Mouse (Mus musculus) right cerebral cortex, postnatal 25 days (tissue): Measurements from ENCODE around the gene Aff1.

Experiments
- DNase-seq: peaks from one replicate; pipeline ENCODE4 v3.0.0; 2022

The Aff1 gene

DNA sequence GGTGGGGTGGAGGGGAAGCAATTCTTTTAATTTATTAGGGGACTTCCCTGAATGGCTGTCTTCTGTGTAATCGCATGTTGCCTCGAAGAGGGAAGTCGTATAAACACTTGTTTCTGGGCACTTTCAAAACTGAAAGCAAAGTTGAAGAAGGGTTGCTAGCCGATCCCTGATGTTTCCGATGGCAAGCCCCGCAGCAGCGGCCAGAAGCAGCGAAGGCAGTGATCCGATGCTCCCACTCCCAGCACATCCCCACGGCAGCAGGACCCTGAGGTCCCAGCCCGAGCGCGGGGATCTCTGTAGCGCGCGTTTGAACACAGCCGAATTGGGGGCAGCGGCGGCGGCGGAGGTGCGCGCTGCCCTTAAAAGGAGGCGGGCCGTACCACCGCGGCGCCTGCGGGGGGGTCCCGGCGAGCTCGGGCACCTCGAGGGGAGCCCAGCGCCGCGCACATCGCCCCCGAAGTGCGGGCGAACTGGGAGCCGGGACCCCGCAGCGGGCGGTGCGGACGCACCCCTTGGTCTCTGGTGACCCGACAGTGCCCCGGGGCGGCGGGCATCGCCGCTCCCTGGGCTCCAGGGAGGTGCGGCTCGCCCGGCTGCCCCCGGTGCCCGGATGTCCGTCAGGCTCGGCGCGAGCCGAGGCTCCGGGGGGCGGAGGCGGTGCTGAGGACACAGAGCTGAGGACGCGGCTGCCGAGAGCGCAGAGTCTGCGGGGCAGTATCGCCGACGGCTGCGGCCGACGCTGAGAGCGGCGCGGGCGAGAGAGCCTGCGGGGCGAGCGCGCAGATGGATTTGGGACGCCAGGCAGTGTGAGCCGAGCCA lies 61.5 kb downstream of the Aff1 start:
- peak; percentile 86 for DNase-seq

DNA sequence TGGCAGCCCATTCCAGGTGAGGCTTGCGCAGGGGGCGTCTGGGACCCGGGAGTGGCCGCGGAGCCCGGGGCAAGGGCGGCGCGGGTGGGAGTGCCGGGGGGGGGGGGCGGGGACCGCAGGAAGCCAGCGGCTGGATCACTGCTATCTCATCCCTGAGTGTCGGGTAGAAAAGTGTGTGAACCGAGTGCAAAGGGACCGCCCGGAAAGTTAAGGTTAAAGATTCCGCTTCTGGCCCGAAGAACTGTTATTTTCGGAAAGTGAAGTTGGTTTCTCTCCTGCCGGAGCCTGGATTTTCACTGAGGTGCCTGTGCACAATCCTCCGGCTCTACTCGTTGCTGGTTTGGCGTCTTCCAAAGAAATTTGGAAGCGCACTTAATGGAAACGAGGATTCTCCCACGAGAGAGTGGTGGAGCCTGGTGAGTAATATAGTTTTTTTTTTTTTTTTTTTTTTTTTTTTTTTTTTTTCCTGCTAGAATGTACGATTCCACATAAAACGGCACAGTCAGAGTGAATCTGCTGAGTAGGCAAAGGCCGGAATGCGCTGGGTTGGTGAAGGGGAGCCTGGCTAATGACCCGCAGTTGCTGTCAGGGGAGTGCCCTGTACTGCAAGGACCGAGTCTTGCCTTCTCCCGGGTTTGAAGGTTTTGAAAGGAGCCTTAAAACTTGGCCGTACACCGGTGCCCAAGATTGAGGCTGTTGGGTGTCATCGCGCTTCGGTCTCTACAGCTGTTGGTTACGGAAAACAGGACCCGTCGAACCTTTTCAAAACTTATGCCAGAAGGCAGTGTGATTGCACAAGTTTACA lies 62.4 kb downstream of the Aff1 start:
- DNase-seq: peak; percentile 19

DNA sequence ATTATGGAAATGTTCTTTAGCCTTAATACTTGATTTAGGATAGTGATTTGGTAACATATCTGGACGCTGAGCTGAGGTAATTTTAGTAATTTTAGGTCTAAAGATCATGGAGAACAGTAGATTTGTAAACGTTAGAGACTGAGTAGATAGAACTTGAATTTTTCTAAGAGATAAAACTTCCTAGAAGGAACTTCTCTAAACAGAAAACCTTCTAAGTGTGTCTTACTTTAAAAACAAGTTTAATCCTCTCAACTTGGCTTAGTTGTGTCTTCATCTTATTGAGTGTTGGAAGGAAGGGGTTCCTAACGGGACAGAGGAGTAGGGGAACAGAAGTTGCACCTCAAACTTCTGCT lies 62.9 kb downstream of the Aff1 start:
- DNase-seq: no peak

DNA sequence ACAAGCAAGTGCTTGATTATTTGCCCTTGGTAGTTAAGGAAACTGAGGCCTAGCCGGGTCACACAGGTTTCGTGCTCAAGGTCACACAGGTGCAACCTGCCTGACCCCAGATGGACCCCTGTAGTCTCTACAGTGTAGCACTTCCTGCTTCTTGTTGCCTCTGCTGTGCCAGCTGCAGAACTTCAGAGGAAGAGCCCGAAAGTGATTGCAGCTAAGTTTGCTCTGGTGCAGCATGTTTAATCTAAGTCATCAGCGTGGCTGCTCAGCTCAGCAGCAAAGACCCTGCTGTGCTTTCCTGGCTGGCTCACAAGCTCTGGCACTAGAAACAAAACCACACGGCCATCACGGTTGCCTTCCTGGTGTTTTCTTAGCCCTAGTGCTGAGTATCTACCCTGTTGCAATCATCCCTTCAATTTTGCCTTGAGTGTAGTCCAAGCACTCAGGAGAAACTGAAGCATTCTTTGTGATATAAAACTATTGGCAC lies 64.1 kb downstream of the Aff1 start:
- no peak for DNase-seq

DNA sequence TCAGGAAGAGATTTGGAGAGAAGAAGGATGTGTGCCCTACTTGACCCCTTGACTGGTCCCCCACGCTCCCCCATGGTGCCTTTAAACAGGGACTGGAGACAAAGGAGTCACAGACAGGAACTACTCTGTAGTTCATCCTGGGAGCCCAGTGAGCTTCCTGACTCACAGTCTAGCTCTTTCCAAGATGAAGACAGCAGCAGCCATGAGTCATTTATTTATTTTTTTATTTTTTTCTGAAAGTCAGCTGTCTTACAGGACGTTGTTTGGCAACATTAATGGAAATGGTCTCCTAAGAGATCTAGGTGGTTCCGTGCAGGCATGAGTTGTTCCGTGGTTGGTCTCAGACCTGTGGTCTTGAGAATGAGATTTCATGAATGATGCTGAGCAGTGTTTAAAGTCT lies 66.3 kb downstream of the Aff1 start:
- DNase-seq: no peak

DNA sequence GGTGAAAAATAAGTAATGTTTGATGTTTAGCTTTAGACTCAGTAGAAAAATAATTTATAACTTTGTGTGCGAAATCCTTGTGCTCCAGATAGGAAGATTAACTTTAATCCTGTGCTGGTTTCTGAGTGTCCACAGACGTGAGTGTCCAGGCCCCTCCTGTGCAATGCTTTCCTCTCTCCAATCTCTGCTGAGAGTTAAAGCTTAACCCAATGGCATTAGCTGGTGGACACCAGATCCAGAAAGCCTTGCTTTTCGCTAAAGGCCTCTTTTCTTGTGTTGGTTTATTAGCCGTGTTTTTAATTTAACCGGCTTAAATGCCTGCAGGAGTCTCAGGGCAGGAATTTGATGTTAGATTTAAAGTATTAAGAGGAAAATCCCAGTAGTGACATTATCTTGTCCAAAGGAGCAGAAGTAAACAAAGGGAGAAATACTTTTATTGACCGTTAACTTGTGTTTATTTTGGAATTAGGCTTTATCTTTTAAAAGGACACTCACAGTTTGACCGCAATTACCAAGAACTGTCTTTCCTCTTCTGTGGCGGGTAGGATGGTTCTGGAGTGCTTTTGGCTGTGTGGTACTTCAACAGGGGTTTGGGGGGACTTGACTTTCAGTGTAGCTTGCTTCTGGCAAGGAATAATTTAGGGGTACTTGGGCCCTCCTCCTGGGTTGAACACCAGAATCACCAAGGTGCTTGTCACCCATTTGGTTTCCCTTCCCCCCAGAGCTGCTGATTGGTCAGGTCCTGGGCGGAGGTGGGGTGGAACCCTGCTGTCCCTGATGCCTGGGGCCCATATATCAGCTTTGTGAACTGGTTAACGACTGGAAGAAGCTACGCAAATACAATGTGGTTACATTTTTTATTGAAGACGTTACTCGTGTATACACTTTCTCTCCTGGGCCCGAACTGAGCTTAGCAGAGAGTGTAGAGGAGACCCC lies 67.6 kb downstream of the Aff1 start:
- DNase-seq: no peak

DNA sequence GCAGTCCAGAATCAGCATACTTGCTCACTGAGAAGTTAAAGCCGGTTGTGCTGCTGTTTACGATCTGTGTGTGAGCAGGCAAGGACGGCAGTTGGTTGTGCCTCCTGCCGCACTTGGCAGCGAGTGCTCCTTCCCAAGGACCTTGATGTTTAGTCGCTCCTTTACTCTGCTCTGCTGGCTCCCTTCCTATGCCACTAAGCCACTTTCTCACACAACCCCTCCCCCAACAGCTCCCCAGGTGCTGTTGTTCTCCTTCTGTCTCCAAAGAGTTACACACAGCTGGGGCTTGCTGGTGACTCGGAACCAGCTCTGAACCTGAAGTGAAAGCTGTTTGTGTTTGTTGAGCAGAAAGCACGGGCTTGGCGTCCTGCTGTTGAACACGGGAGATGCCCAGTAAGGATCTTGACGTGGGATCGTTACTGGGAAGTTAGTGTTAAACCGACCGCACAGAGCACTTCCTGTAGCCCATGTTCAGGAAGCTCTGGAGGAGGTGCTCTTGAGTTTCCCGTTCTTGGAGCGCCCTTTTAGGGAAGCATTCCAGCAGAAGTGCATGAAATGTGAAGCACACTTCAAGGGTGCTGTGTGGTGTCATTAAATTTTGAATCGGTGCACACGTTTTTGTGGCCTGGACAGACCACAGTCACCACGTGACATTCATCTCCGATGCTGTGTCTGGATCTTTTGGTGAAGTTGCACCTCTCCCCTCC lies 68.4 kb downstream of the Aff1 start:
- DNase-seq: peak; percentile 28

DNA sequence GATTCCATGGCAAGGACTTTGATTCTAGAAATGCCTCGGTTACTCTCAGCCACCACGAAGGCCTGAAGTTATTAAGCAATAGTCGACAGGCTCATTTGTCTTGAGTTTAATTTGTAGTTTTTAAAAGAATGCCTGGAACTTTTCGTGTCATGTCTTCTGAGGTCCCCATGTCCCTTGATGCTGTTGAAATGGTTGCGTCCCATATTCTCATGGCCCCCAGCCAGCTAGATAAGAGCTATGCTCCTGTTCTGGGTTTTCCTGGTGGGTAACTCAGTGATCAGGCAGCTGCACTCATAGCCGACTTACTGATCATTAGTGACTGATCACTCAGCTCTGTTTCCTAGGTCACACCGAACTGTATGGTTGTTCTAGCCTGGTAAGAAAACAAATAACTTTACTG lies 69.6 kb downstream of the Aff1 start:
- DNase-seq: no peak

DNA sequence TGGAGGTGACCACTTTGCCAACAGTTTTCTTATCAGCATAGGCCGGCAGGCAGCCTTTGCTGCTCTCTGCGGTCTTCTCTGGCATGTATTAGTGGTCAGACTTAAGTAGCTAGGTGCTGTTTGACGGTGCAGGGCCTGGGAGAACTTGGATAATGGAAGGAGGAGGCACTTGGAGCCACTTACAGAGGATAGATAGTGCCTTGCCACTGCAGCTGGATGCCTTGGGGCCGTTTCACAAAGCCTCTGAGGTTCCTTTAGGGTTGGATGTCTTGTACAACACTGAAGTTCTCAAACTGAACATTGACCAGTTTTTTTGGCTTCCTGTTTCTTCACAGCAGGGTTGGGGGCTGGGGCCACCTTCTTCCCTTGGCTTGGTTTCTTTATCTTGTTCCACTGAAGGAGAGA lies 70.7 kb downstream of the Aff1 start:
- no peak for DNase-seq

DNA sequence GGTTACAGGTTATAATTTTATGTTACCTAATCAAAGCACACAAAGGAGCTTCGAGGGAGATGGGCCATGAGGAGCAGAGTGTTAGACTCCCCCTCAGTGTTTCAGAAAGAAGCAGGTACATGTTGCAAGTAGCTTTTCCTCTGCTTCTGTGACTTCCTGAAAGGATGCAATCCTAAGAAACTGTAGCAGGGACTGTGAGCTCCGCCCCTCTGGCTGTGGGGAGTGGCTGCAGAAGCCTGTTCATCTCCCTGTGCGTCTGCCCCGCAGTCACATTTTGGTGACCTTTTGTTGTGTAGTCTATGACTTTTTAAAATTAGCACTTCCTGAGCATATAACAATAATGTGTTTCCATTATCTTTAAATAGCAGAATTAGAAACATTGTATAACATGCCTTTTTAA lies 73.2 kb downstream of the Aff1 start:
- no peak for DNase-seq

DNA sequence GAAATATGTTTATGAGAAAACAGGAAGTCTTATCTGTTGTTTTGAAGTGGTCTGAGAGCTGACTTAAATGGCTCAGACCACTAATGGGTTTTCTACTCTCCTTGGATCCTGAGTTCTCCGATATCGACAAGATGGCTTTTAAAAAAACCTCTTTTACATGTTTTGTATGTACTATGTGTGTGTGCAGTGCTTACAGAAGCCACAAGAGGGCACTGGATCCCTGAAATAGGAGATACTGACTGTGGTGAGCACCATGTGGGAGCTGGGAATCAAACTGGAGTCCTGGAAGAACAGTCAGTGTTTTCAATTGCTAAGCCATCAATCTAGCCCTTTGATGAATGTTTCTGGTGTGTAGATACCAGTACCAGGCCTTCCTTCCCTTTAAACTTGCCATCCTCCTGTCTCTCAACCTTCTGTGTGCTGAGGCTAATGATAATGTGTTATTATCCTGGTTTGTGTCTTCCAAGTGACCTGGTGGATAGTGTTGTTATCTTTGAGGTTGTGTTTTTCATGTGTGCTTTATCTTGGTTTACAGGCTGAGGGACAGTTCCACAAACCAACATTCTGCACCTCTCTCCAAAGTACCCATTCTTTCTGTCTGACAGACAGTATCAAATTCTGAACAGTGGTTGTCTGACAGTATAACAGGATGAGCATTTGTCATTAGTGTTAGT lies 73.7 kb downstream of the Aff1 start:
- DNase-seq: no peak

DNA sequence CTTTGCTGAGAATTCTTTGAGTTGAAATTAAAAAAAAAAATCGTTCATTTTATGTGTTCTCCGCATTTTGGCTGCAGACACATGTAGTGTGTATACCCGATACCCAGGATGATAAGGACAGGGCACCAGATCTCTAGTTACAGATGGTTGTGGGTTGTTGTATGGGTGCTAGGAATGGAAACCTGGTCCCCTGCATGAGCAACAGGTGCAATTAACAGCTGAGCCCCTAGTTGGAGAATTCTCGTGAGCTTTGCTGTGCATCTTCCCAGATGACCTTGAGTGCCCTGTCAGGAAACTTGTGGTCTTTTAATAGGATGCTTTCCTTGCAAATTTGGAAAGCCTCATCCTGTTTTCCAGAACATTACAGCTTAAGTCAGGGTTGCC lies 74.2 kb downstream of the Aff1 start:
- DNase-seq: no peak

DNA sequence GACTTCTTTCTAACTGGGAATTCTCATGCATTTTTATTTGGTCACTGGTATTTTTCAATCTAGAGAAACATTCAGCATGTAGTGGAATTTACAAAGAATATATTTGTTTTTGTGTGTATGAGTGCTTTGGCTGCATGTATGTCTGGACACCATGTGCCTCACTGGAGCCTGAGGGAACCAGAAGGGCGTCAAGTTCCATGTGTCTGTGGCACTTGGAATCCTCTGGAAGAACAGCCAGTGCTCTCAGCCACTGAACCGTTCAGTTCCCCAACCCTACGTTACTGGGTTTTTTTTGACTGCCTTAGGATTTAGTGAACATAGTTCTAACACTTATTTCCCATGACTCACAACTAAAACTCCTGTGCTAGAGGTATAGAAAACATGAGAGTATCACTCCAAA lies 76.8 kb downstream of the Aff1 start:
- DNase-seq: no peak

DNA sequence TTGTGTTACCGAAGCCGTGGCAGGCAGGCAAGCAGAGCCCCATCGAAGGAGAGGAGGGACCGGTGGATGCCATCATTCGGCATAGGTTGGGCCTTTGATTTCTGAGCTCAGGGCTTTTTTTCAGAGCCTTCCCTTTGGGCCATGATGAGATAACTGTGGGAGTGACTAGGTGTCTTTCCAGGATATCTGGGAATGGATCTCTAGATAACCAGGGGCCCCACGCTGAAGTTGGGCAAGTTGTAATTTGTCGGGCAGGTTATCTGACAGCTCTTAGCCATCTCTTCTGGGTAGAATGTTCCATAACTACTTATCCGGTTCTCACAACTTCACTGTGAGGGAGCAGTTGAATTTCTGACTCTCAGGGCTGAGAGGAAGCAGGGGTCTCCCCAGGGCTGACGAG lies 77.5 kb downstream of the Aff1 start:
- DNase-seq: no peak

DNA sequence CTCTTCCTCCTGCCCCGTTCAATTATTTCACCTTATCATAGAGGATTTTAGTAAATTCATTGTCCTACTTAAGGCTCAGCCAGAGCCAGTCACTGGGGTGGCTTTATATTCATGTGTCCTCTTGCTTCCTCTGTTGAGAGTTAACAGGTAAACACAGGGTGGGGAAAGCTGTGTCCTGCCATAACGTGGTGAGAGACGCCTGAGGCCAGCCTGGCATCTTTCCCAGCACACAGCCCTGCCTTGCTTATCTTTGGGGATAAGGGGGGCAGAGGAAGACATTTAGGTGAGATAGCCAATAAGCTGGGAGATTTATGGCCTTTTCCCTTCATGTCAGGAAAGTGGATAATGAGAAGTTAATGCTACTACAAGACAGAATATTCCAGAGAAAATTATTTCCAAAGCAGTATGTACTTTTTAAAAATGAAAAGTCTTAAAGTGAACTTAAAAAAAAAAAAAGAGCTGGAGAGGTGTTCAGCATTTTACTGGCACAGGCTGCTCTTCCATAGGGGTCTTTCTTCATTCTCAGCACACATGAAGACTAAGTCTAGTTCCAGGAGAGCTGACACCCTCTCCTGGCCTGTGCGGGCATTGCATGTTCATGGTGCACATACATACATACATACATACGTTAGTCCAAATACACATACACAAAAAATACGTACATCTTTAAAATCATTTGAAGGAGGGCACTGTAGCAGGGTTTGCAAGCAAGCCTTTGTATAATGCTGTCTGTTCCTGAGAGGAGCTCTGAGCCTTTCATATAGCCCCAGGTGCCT lies 78.5 kb downstream of the Aff1 start:
- no peak for DNase-seq

DNA sequence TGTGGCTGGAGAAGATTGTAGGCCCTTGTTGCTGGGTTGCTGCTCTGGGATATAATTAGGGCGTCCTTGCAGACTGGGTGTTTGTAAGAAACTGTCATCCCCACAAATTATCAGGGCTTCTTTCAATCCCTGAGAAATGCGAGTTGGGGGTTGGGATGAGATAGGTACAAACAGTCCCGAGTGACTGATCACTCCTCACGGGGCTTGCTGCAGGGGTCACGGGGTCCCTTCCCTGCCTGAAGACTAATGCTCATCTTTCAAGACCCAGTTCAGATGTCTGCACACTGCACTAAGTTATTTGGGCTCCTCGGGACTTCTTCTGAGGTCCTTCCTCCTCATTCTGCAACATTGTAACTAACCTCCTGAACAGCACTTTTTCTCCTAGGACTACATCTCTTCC lies 79.2 kb downstream of the Aff1 start:
- no peak for DNase-seq

DNA sequence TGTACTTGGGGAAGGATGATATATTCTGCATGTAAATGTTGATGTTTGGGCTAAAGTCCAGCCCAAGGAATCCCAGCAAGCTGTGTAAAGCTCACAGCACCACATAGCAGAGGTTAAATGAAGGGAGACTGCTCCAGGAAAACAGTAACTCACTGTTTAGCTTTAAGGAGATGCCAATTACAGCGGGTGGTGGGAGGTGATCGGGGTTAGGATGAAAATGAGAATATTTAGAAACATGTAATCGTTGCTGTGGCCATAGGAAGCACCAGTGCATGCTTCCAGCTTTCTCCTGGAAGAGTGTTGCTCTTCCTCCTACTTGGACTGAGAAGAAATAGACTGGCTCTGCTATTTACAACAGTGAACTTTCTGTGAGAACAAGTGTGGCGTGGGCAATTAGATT lies 80.1 kb downstream of the Aff1 start:
- no peak for DNase-seq

DNA sequence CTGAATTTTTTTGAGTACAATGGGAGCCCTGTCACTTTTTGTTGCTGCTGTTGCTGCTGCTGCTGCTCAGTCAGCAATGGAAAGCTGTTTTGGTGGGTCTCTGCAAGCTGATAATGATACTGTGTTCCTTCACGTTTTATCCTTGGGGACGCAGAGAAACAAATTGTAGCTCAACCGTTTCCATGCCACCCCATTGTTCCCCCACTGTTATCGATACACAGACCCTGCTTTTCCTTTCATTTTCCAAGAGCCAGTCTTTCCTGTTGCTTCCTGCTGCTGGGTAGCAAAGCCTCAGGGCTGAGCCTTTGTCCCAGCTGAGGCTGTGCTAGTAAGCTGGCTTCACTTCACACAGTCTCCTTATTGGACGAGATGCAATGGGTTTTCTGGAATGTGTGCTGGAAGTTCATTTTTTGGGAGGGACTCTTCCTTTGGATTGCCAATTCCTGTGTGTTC lies 81.0 kb downstream of the Aff1 start:
- no peak for DNase-seq

DNA sequence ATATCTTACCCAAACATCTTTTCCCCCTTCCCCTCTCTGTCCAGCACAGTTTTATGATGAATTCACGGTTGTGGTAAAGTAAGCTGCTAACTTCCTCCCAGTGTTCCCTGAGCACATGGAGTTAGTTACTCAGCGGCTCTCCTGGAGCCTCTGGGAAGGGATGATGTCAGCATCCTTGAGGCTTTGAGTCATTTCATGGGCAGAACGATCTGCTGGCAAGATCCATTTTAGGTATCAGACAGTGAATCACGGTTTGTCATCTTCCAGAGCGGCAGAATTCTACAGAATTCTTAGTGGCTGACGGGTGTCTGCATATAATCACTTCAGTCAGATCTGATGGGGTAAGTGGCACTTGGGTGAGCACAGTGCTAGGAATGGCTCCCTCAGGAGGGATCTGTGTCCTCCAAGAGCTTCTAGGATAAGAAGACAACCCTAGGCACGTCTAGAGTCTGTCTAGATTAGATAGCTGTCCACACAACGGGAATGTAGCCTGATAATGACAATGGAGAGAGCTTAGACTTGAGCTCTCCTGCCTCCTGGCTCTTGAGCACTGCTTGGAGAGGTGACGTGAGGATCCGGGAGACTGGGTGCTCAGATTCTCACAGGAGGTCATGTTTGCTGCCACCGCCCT lies 82.6 kb downstream of the Aff1 start:
- peak; percentile 28 for DNase-seq

DNA sequence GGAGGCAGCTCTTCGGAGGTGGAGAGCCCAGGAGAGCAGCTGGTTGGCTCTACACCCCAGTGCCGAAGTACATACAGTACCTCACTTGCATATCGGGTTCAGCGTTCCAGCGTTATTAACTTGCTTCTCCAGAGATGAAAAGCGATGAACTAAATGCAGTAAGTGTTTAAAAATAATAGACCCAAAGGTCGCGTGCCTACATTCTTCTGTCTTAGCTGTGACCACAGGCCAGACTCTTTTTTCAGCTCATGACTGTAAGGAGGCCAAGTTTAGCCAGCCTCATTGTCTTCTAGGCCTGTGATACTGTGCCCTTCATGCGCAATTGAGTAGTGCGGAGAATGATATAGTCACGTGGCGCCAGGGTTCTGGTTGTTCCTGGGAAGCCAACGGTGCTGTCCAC lies 83.3 kb downstream of the Aff1 start:
- no peak for DNase-seq

DNA sequence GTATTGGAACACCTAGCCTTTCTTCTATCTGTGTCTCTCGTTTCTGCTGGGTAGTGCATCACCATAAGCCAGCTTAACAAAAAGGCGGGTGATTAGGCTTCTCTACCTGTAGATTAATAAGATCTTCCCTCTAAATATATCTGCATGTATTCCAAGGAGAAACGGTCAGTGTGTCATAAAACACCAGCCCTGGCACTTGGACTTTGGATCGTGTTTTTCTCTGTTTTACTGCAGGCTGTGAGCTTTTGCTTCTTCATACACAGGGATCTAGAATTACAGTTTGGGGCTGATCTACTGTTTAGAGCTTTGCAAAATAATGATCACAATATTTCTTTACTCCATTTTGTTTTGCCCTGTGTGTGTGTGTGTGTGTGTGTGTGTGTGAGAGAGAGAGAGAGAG lies 84.7 kb downstream of the Aff1 start:
- no peak for DNase-seq
